Mouse (Mus musculus): ENCODE results near the gene Akr1b8. TPM values are rescaled to one million over a fixed set of nuclear protein-coding genes. Genes with fewer than 3 reads are reported as not detected.

Gene Akr1b8
- polyA plus RNA-seq, 1 experiment from 2014 or later, result 23.0 TPM

GRCm38 (mm10) chr6:34383401-34383800 is 29.5 kb downstream of the Akr1b8 start:
- no peak overlapping the region for H3K27ac ChIP-seq (ENCODE audit: low read depth, low read length)
- no peak overlapping the region for H3K4me3 ChIP-seq (ENCODE audit: low read depth, low read length)
- H3K9me3 ChIP-seq (ENCODE audit: control insufficient read depth, low read length), result no peaks in the 10 kb centered on the region
- WGBS, result 50% methylated on average over 8 of the region's 8 CpGs
- 0 out of 2 replicates have a peak, but pooled peaks cover 7% of the 10 kb centered on the region for H3K4me1 ChIP-seq (ENCODE audit: control insufficient read depth, insufficient read depth, low read length)
- ATAC-seq (ENCODE audit: insufficient read depth, low FRiP score, low TSS enrichment) (no peak), DNase-seq (ENCODE audit: low spot score) (no peak)
- H3K4me2 ChIP-seq (ENCODE audit: low read depth), result no peak overlapping the region
- no peaks in the 10 kb centered on the region for H3K36me3 ChIP-seq (ENCODE audit: control insufficient read depth, insufficient read depth, low read length)
- H3K9ac ChIP-seq (ENCODE audit: low read length), result no peak overlapping the region
- no peaks in the 10 kb centered on the region for H3K27me3 ChIP-seq (ENCODE audit: control insufficient read depth, insufficient read depth, low read length)

DNA sequence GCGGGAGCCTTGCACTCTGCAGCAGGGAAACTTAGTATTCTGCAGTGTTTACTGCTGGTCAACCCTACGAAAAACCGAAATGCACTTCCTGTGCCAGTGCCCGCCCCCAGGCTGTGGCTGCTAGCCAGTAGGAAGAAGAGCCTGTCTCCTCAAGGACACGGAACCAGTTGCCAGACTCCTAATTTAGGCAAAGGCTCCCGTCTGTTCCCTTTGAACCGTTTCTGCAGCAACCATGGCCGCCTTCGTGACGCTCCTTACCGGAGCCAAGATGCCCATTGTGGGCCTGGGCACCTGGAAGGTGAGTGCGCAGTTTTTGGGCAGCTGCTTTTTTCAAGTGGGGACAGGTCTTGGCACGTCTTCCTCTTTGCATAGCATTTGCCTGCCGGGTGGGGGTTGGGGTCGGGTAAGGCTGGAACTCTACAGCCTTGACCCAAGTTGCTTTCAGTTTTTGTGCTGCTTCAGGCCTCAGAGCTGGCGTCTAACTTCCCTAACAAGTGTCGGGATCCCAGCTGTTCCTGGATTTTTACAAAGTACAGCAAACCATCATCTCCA is 30.3 kb downstream of the Akr1b8 start, which contains the start of gene Akr1b10:
Gene Akr1b10, plus strand, starts transcription at position 109 of the 552 bp plus-strand sequence.
- Histone ChIP-seq H3K4me1 (ENCODE audit: control insufficient read depth, insufficient read depth, low read length) (0 out of 2 replicates have a peak, but pooled peaks cover 7% of the 10 kb centered on the region), H3K4me3 (ENCODE audit: low read depth, low read length) (peak within 1 kb of the TSS; percentile 39), H3K9me3 (ENCODE audit: control insufficient read depth, low read length) (no peaks in the 10 kb centered on the region), H3K36me3 (ENCODE audit: control insufficient read depth, insufficient read depth, low read length) (no peaks in the 10 kb centered on the region), H3K27me3 (ENCODE audit: control insufficient read depth, insufficient read depth, low read length) (no peaks in the 10 kb centered on the region), H3K27ac (ENCODE audit: low read depth, low read length) (no peak within 1 kb of the TSS), H3K9ac (ENCODE audit: low read length) (peak within 1 kb of the TSS; percentile 55), H3K4me2 (ENCODE audit: low read depth) (peak within 1 kb of the TSS; percentile 71)
- 1% methylated on average over 17 of the region's 17 CpGs for WGBS
- DNase-seq (ENCODE audit: low spot score), result peak; percentile 63
- no peak for ATAC-seq (ENCODE audit: insufficient read depth, low FRiP score, low TSS enrichment)

DNA sequence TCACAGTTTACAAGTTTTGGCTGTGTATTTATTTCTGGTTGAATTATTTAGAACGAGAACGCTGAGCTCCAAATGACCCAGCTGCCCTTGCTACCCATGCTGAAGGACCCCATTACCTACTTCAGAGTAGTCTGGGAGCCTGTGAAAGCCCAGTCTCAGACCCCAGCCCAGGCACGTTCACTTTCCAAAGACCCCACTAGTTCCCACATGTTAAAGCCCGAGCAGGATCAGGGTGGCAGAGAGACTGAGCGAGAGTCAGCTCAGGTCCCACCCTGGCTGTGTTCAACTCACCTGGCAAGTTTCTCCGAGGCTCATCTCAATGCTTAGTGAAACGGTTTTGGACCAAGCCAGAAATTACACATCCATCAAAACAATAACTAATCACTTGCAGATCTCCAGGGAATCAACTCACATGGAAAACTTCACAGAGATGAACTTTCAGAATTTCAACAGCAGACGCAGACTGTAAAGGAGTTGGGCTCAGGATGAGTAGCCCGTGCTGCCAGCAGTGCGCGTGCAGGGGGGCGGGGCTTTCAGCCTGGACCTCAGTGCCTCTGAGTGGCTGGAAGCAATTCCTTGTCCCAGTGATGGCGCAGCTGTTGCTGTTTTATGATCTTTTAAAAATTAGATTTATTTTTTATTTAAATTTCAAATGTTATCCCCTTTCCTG is 30.9 kb downstream of the Akr1b8 start:
- 0 out of 2 replicates have a peak, but pooled peaks cover 7% of the 10 kb centered on the region for H3K4me1 ChIP-seq (ENCODE audit: control insufficient read depth, insufficient read depth, low read length)
- ATAC-seq (ENCODE audit: insufficient read depth, low FRiP score, low TSS enrichment) (no peak), DNase-seq (ENCODE audit: low spot score) (no peak)
- H3K4me3 ChIP-seq (ENCODE audit: low read depth, low read length), result peak overlapping the region; percentile 39
- no peaks in the 10 kb centered on the region for H3K27me3 ChIP-seq (ENCODE audit: control insufficient read depth, insufficient read depth, low read length)
- H3K9me3 ChIP-seq (ENCODE audit: control insufficient read depth, low read length), result no peaks in the 10 kb centered on the region
- no peak overlapping the region for H3K27ac ChIP-seq (ENCODE audit: low read depth, low read length)
- 4% methylated on average over 13 of the region's 13 CpGs for WGBS
- peak overlapping the region; percentile 55 for H3K9ac ChIP-seq (ENCODE audit: low read length)
- peak overlapping the region; percentile 71 for H3K4me2 ChIP-seq (ENCODE audit: low read depth)
- no peaks in the 10 kb centered on the region for H3K36me3 ChIP-seq (ENCODE audit: control insufficient read depth, insufficient read depth, low read length)

DNA sequence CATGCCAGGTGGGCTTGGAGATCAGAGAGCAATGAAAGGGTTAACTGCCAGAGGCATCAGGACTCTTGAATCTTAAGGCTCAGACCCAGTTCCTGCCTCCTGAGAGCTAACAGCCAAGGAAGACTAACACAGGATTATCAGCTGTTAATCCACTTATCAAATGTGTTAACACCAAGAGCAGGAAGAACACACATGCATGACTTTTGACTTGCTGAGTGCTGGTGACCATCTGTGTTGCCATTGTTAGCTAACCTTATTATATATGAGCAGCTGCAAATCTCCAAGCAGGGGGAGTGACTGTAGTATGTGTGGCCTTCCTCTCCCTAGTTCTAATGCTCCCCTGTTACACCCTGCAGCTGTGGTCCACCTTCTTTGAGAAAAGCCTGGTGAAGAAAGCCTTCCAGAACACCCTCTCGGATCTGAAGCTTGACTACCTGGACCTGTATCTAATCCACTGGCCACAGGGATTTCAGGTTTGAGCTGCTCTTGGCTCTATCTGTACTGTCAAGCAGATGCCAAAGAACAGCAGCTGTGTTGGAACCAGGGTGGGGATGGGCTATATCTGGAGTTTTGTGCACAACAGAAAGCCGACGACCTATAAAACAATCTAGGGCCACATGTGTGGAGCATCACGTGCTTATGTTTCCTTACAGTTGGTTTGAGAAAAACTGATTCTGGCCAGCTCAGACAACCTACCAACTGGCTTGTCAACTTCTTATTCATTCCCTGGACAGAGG is 34.7 kb downstream of the Akr1b8 start:
- Histone ChIP-seq H3K4me2 (ENCODE audit: low read depth) (no peak overlapping the region), H3K9me3 (ENCODE audit: control insufficient read depth, low read length) (no peaks in the 10 kb centered on the region), H3K36me3 (ENCODE audit: control insufficient read depth, insufficient read depth, low read length) (no peaks in the 10 kb centered on the region), H3K27me3 (ENCODE audit: control insufficient read depth, insufficient read depth, low read length) (no peaks in the 10 kb centered on the region), H3K9ac (ENCODE audit: low read length) (no peak overlapping the region), H3K4me3 (ENCODE audit: low read depth, low read length) (no peak overlapping the region), H3K4me1 (ENCODE audit: control insufficient read depth, insufficient read depth, low read length) (0 out of 2 replicates have a peak, but pooled peaks cover 7% of the 10 kb centered on the region), H3K27ac (ENCODE audit: low read depth, low read length) (no peak overlapping the region)
- ATAC-seq (ENCODE audit: insufficient read depth, low FRiP score, low TSS enrichment) (no peak), DNase-seq (ENCODE audit: low spot score) (no peak)
- WGBS, result 91% methylated on average over 4 of the region's 4 CpGs

GRCm38 (mm10) chr6:34395897-34396296 is 42.0 kb downstream of the Akr1b8 start:
- DNase-seq (ENCODE audit: low spot score) (no peak), ATAC-seq (ENCODE audit: insufficient read depth, low FRiP score, low TSS enrichment) (no peak)
- Histone ChIP-seq H3K36me3 (ENCODE audit: control insufficient read depth, insufficient read depth, low read length) (no peaks in the 10 kb centered on the region), H3K9me3 (ENCODE audit: control insufficient read depth, low read length) (no peaks in the 10 kb centered on the region), H3K4me1 (ENCODE audit: control insufficient read depth, insufficient read depth, low read length) (no peaks in the 10 kb centered on the region), H3K4me2 (ENCODE audit: low read depth) (no peak overlapping the region), H3K9ac (ENCODE audit: low read length) (no peak overlapping the region), H3K27me3 (ENCODE audit: control insufficient read depth, insufficient read depth, low read length) (no peaks in the 10 kb centered on the region), H3K27ac (ENCODE audit: low read depth, low read length) (no peak overlapping the region), H3K4me3 (ENCODE audit: low read depth, low read length) (no peak overlapping the region)
- 81% methylated on average over 5 of the region's 5 CpGs for WGBS

DNA sequence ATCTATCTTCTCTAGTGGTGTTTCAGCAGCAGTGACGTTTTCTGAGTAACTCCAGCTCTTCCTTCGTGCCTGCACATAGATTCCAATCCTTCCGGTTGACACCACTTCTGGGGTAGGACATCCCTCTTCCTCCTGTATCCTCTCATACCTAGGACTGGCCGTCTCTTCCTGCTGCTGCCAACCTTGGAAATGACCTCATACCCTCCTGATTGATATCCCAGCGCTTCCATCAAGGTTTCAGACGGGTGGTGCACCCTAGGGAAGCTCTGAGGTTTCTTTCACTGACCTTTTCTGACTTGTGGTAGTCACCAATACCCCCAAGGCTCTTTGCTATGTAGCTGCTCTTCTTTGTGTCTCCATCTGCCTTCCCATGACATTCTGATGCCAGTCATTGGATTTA is 44.5 kb downstream of the Akr1b8 start:
- 87% methylated on average over 6 of the region's 6 CpGs for WGBS
- Histone ChIP-seq H3K4me1 (ENCODE audit: control insufficient read depth, insufficient read depth, low read length) (no peaks in the 10 kb centered on the region), H3K36me3 (ENCODE audit: control insufficient read depth, insufficient read depth, low read length) (no peaks in the 10 kb centered on the region), H3K27me3 (ENCODE audit: control insufficient read depth, insufficient read depth, low read length) (no peaks in the 10 kb centered on the region), H3K4me2 (ENCODE audit: low read depth) (no peak overlapping the region), H3K4me3 (ENCODE audit: low read depth, low read length) (no peak overlapping the region), H3K9ac (ENCODE audit: low read length) (no peak overlapping the region), H3K9me3 (ENCODE audit: control insufficient read depth, low read length) (no peaks in the 10 kb centered on the region), H3K27ac (ENCODE audit: low read depth, low read length) (no peak overlapping the region)
- DNase-seq (ENCODE audit: low spot score) (no peak), ATAC-seq (ENCODE audit: insufficient read depth, low FRiP score, low TSS enrichment) (no peak)

- Histone ChIP-seq H3K4me1 (ENCODE audit: control insufficient read depth, insufficient read depth, low read length) (no peaks in the 10 kb centered on the region), H3K9ac (ENCODE audit: low read length) (no peak overlapping the region), H3K4me3 (ENCODE audit: low read depth, low read length) (no peak overlapping the region), H3K4me2 (ENCODE audit: low read depth) (no peak overlapping the region), H3K9me3 (ENCODE audit: control insufficient read depth, low read length) (no peaks in the 10 kb centered on the region), H3K27me3 (ENCODE audit: control insufficient read depth, insufficient read depth, low read length) (no peaks in the 10 kb centered on the region), H3K36me3 (ENCODE audit: control insufficient read depth, insufficient read depth, low read length) (no peaks in the 10 kb centered on the region), H3K27ac (ENCODE audit: low read depth, low read length) (no peak overlapping the region)
- 87% methylated on average over 13 of the region's 13 CpGs for WGBS
- DNase-seq (ENCODE audit: low spot score) (no peak), ATAC-seq (ENCODE audit: insufficient read depth, low FRiP score, low TSS enrichment) (no peak)
These were observed 45.8 kb downstream of the Akr1b8 start for GRCm38 (mm10) chr6:34399606-34400220.

DNA sequence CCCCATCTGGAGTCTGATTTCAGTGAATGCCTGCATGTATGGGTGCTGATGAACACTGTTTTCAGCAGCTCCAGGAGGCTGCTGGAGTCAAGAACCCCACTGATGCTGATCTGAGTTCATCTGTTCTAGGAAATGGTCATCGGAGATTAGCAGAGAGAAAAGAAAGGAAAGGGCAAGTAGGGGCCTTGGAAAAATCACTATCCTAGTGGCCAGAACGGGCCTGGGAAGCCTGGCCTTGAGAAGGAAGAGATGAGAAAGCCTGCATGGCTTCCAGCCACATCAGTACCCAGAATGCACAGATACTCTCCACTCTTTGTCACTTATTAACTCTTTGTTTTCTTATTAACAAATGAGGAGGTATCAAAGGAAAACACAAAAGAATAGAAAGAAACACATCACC is 46.8 kb downstream of the Akr1b8 start:
- Histone ChIP-seq H3K9ac (ENCODE audit: low read length) (no peak overlapping the region), H3K27me3 (ENCODE audit: control insufficient read depth, insufficient read depth, low read length) (no peaks in the 10 kb centered on the region), H3K4me2 (ENCODE audit: low read depth) (no peak overlapping the region), H3K36me3 (ENCODE audit: control insufficient read depth, insufficient read depth, low read length) (no peaks in the 10 kb centered on the region), H3K4me3 (ENCODE audit: low read depth, low read length) (no peak overlapping the region), H3K4me1 (ENCODE audit: control insufficient read depth, insufficient read depth, low read length) (no peaks in the 10 kb centered on the region), H3K27ac (ENCODE audit: low read depth, low read length) (no peak overlapping the region), H3K9me3 (ENCODE audit: control insufficient read depth, low read length) (no peaks in the 10 kb centered on the region)
- DNase-seq (ENCODE audit: low spot score) (no peak), ATAC-seq (ENCODE audit: insufficient read depth, low FRiP score, low TSS enrichment) (no peak)
- WGBS, result 81% methylated on average over 2 of the region's 2 CpGs
